Mouse (Mus musculus) heart, embryonic 13.5 days (tissue): ENCODE data around the gene Slc38a3. TPM values are rescaled to one million over a fixed set of nuclear protein-coding genes. Genes with fewer than 3 reads are reported as not detected.

Experiments used
- ATAC-seq: fragments of 200-750 bp; cut with Nextera tagmentation; 2 replicates; pipeline ENCODE4 v1.8.0; 2017; ENCODE audit warnings: moderate TSS enrichment; ENCODE audit not compliant: insufficient number of reproducible peaks, low FRiP score, low TSS enrichment; ENCODE audit errors: extremely low read depth
- H3K27ac ChIP-seq: fragments of 300-500 bp; sonication (generic); replicated peaks from 2 replicates; pipeline ENCODE4 v1.5.1; 2015; ENCODE audit warnings: moderate library complexity, mild to moderate bottlenecking, inconsistent platforms
- H3K27me3 ChIP-seq: fragments of 300-500 bp; sonication (generic); replicated peaks from 2 replicates; pipeline ENCODE4 v1.6.1; 2015; ENCODE audit warnings: mild to moderate bottlenecking, inconsistent platforms
- H3K36me3 ChIP-seq: fragments of 300-500 bp; sonication (generic); 2 replicates; pipeline ENCODE4 v1.6.1; 2015; ENCODE audit warnings: mild to moderate bottlenecking, inconsistent platforms
- H3K4me1 ChIP-seq: fragments of 300-500 bp; sonication (generic); 2 replicates; pipeline ENCODE4 v1.6.1; 2015; ENCODE audit warnings: inconsistent platforms
- H3K4me2 ChIP-seq: fragments of 300-500 bp; sonication (generic); 2 replicates; pipeline ENCODE4 v1.6.1; 2015; ENCODE audit warnings: inconsistent platforms, mild to moderate bottlenecking, moderate library complexity
- H3K4me3 ChIP-seq: fragments of 300-500 bp; sonication (generic); 2 replicates; pipeline ENCODE4 v1.5.1; 2015; ENCODE audit warnings: moderate library complexity, mild to moderate bottlenecking, inconsistent platforms
- H3K9ac ChIP-seq: fragments of 300-500 bp; sonication (generic); 2 replicates; pipeline ENCODE4 v1.6.1; 2015; ENCODE audit warnings: inconsistent platforms, mild to moderate bottlenecking, moderate library complexity
- H3K9me3 ChIP-seq: fragments of 300-500 bp; sonication (generic); 2 replicates; pipeline ENCODE4 v1.6.1; 2016; ENCODE audit warnings: inconsistent platforms
- WGBS: fragments of 180-500 bp; shearing (Covaris S2); methylation state at CpG from one replicate; pipeline ENCODE4 v1.1.7; 2015; ENCODE audit warnings: mixed read lengths; 5-methylcytosine and 5-hydroxymethylcytosine counted together
- polyA plus RNA-seq: library from polyadenylated mRNA; unstranded; fragments of >200 nt; fragmentation: Nextera tagmentation; extraction: Ambion mirVana; gene quantifications from 2 replicates; pipeline ENCODE4 v1.2.1, GENCODE M21; 2015

Slc38a3 gene
- polyA plus RNA-seq = 2.8 and 2.9 TPM in 2 replicates

- no peaks in the 10 kb centered on the region for H3K36me3 ChIP-seq
- WGBS = 81% methylated on average over 9 of the region's 9 CpGs
- H3K9ac ChIP-seq = no peak within 1 kb of the TSS
- H3K9me3 ChIP-seq = no peaks in the 10 kb centered on the region
- ATAC-seq = no peak
- H3K4me3 ChIP-seq = no peak within 1 kb of the TSS
- no peak within 1 kb of the TSS for H3K27ac ChIP-seq
- peaks cover 49% of the 10 kb centered on the region for H3K4me1 ChIP-seq
- peaks cover 46% of the 10 kb centered on the region for H3K27me3 ChIP-seq
- no peak within 1 kb of the TSS for H3K4me2 ChIP-seq
These were observed at the start of gene Slc38a3 for GRCm38 (mm10) chr9:107669480-107669945. Slc38a3 (minus strand) TSS chr9:107669530.

GRCm38 (mm10) chr9:107716951-107717350 is 47.6 kb upstream of the Slc38a3 start:
- peaks cover 42% of the 10 kb centered on the region for H3K4me1 ChIP-seq
- no peak overlapping the region for H3K27ac ChIP-seq
- peak overlapping the region; percentile 44 for H3K9ac ChIP-seq
- peaks cover 42% of the 10 kb centered on the region for H3K27me3 ChIP-seq
- H3K4me3 ChIP-seq = no peak overlapping the region
- no peak overlapping the region for H3K4me2 ChIP-seq
- no peaks in the 10 kb centered on the region for H3K9me3 ChIP-seq
- no peaks in the 10 kb centered on the region for H3K36me3 ChIP-seq
- WGBS = 23% methylated on average over 6 of the region's 6 CpGs
- 0 out of 2 replicates have a peak, but pooled peaks have one; percentile 33 for ATAC-seq

GRCm38 (mm10) chr9:107715632-107716031 is 46.3 kb upstream of the Slc38a3 start:
- Histone ChIP-seq H3K36me3 (no peaks in the 10 kb centered on the region), H3K4me3 (no peak overlapping the region), H3K4me1 (peaks cover 42% of the 10 kb centered on the region), H3K9me3 (no peaks in the 10 kb centered on the region), H3K9ac (no peak overlapping the region), H3K27ac (no peak overlapping the region), H3K27me3 (peaks cover 44% of the 10 kb centered on the region), H3K4me2 (no peak overlapping the region)
- 75% methylated on average over 2 of the region's 2 CpGs for WGBS
- no peak for ATAC-seq

GRCm38 (mm10) chr9:107714221-107714952 is 45.1 kb upstream of the Slc38a3 start:
- H3K4me3 ChIP-seq = no peak overlapping the region
- WGBS = 13% methylated on average over 12 of the region's 12 CpGs
- ATAC-seq = no peak

GRCm38 (mm10) chr9:107709697-107710483 is 40.6 kb upstream of the Slc38a3 start, which contains the start of gene Sema3f:
Sema3f (minus strand) TSS chr9:107710475.
- Histone ChIP-seq H3K4me3 (peak within 1 kb of the TSS; percentile 72), H3K36me3 (peaks cover 5% of the 10 kb centered on the region; the same call in 1 of the 2 replicates), H3K4me2 (peak within 1 kb of the TSS; percentile 98), H3K4me1 (peaks cover 69% of the 10 kb centered on the region), H3K9me3 (no peaks in the 10 kb centered on the region), H3K9ac (peak within 1 kb of the TSS; percentile 86), H3K27ac (peak within 1 kb of the TSS; percentile 58), H3K27me3 (peaks cover 70% of the 10 kb centered on the region)
- ATAC-seq = peak; percentile 71
- WGBS = under 1% methylated on average over 80 of the region's 86 CpGs

More at GRCm38 (mm10) chr9:107714221-107714952, 45.1 kb upstream of the Slc38a3 start:
- peaks cover 48% of the 10 kb centered on the region for H3K27me3 ChIP-seq
- peak overlapping the region; percentile 29 for H3K4me2 ChIP-seq
- H3K36me3 ChIP-seq = no peaks in the 10 kb centered on the region
- peak overlapping the region; percentile 64 for H3K27ac ChIP-seq
- H3K4me1 ChIP-seq = peaks cover 52% of the 10 kb centered on the region
- no peak overlapping the region for H3K9ac ChIP-seq
- no peaks in the 10 kb centered on the region for H3K9me3 ChIP-seq

- peaks cover 5% of the 10 kb centered on the region; the same call in 1 of the 2 replicates for H3K36me3 ChIP-seq
- H3K4me1 ChIP-seq = peaks cover 66% of the 10 kb centered on the region
- peak overlapping the region; percentile 72 for H3K4me3 ChIP-seq
- peaks cover 67% of the 10 kb centered on the region for H3K27me3 ChIP-seq
- under 1% methylated on average over 51 of the region's 55 CpGs for WGBS
- no peak; the same call in 1 of the 2 replicates for ATAC-seq
- peak overlapping the region; percentile 98 for H3K4me2 ChIP-seq
- H3K9ac ChIP-seq = peak overlapping the region; percentile 86
- H3K9me3 ChIP-seq = no peaks in the 10 kb centered on the region
- H3K27ac ChIP-seq = peak overlapping the region; percentile 58
These were observed 39.9 kb upstream of the Slc38a3 start for GRCm38 (mm10) chr9:107709096-107709696.

- Histone ChIP-seq H3K36me3 (peaks cover 5% of the 10 kb centered on the region; the same call in 1 of the 2 replicates), H3K9ac (peak overlapping the region; percentile 86), H3K4me1 (peaks cover 66% of the 10 kb centered on the region), H3K4me3 (peak overlapping the region; percentile 72), H3K9me3 (no peaks in the 10 kb centered on the region), H3K27ac (no peak overlapping the region), H3K27me3 (peaks cover 67% of the 10 kb centered on the region), H3K4me2 (peak overlapping the region; percentile 98)
- WGBS = 3% methylated on average over 21 of the region's 21 CpGs
- no peak for ATAC-seq
These were observed 39.2 kb upstream of the Slc38a3 start for GRCm38 (mm10) chr9:107708439-107709095.

GRCm38 (mm10) chr9:107707701-107708438 is 38.5 kb upstream of the Slc38a3 start:
- H3K27ac ChIP-seq = no peak overlapping the region
- peak overlapping the region; percentile 72 for H3K4me3 ChIP-seq
- H3K9ac ChIP-seq = peak overlapping the region; percentile 86
- ATAC-seq = no peak
- peaks cover 65% of the 10 kb centered on the region for H3K27me3 ChIP-seq
- H3K4me1 ChIP-seq = peaks cover 68% of the 10 kb centered on the region
- peak overlapping the region; percentile 98 for H3K4me2 ChIP-seq
- no peaks in the 10 kb centered on the region for H3K9me3 ChIP-seq
- peaks cover 5% of the 10 kb centered on the region; the same call in 1 of the 2 replicates for H3K36me3 ChIP-seq
- WGBS = 4% methylated on average over 17 of the region's 17 CpGs

- H3K9me3 ChIP-seq = no peaks in the 10 kb centered on the region
- H3K4me1 ChIP-seq = peaks cover 77% of the 10 kb centered on the region
- WGBS = 4% methylated on average over 14 of the region's 14 CpGs
- ATAC-seq = no peak
- H3K4me3 ChIP-seq = peak overlapping the region; percentile 72
- H3K9ac ChIP-seq = peak overlapping the region; percentile 86
- H3K27ac ChIP-seq = peak overlapping the region; percentile 16; the same call in 1 of the 2 replicates
- peaks cover 63% of the 10 kb centered on the region for H3K27me3 ChIP-seq
- H3K36me3 ChIP-seq = peaks cover 5% of the 10 kb centered on the region; the same call in 1 of the 2 replicates
- peak overlapping the region; percentile 98 for H3K4me2 ChIP-seq
These were observed 37.5 kb upstream of the Slc38a3 start for GRCm38 (mm10) chr9:107706781-107707211.
